Mouse (Mus musculus) heart, embryonic 14.5 days (tissue): ENCODE data around the gene Syde1. TPM values are rescaled to one million over a fixed set of nuclear protein-coding genes. Genes with fewer than 3 reads are reported as not detected.

Experiments used
- ATAC-seq: fragments of 200-750 bp; cut with Nextera tagmentation; 2 replicates; pipeline ENCODE4 v1.8.0; 2017; ENCODE audit warnings: low read depth, moderate TSS enrichment; ENCODE audit not compliant: insufficient number of reproducible peaks, insufficient read depth, low FRiP score
- H3K27ac ChIP-seq, 2 experiments: fragments of 200-500 bp in 1 of 2; fragments of 300-500 bp in 1 of 2; sonication (generic) in 1 of 2; replicated peaks in 1 of 2; 2 replicates each; pipeline ENCODE4 v1.5.1; 2012 to 2014; ENCODE audit warnings: low read depth in 2 of 2, low read length in 2 of 2, control low read depth in 1 of 2, mild to moderate bottlenecking in 1 of 2, mixed read lengths in 1 of 2; ENCODE audit not compliant: control insufficient read depth in 1 of 2, insufficient read depth in 1 of 2
- H3K27me3 ChIP-seq: fragments of 300-500 bp; sonication (generic); 2 replicates; pipeline ENCODE4 v1.6.1; 2014; ENCODE audit warnings: mild to moderate bottlenecking, low read length, control low read depth; ENCODE audit not compliant: control insufficient read depth, insufficient read depth
- H3K36me3 ChIP-seq: fragments of 300-500 bp; sonication (generic); 2 replicates; pipeline ENCODE4 v1.6.1; 2014; ENCODE audit warnings: mild to moderate bottlenecking, control low read depth, low read length, mixed read lengths; ENCODE audit not compliant: control insufficient read depth, insufficient read depth
- H3K4me1 ChIP-seq, 2 experiments: fragments of 200-500 bp in 1 of 2; fragments of 300-500 bp in 1 of 2; sonication (generic) in 1 of 2; 2 replicates each; pipeline ENCODE4 v1.6.1; 2012 to 2014; ENCODE audit warnings: low read length in 2 of 2, control low read depth in 1 of 2, mixed read lengths in 1 of 2; ENCODE audit not compliant: control insufficient read depth in 2 of 2, insufficient read depth in 2 of 2
- H3K4me2 ChIP-seq: fragments of 300-500 bp; sonication (generic); 2 replicates; pipeline ENCODE4 v1.6.1; 2014; ENCODE audit warnings: mild to moderate bottlenecking, low read length
- H3K4me3 ChIP-seq, 2 experiments: fragments of 200-500 bp in 1 of 2; fragments of 300-500 bp in 1 of 2; sonication (generic) in 1 of 2; 2 replicates each; pipeline ENCODE4 v1.5.1; 2012 to 2014; ENCODE audit warnings: low read length in 2 of 2, mild to moderate bottlenecking in 2 of 2, control low read depth in 1 of 2, low read depth in 1 of 2, moderate library complexity in 1 of 2; ENCODE audit not compliant: control insufficient read depth in 1 of 2, insufficient read depth in 1 of 2
- H3K9ac ChIP-seq: fragments of 300-500 bp; sonication (generic); 2 replicates; pipeline ENCODE4 v1.6.1; 2014; ENCODE audit warnings: mild to moderate bottlenecking, low read length
- H3K9me3 ChIP-seq: fragments of 300-500 bp; sonication (generic); 2 replicates; pipeline ENCODE4 v1.6.1; 2016; ENCODE audit warnings: low read length, control low read depth; ENCODE audit not compliant: control insufficient read depth
- WGBS: fragments of 180-500 bp; shearing (Covaris S2); extraction: QIAGEN DNeasy Blood & Tissue Kit; methylation state at CpG from one replicate; pipeline ENCODE4 v1.1.7; 2014; 5-methylcytosine and 5-hydroxymethylcytosine counted together
- polyA plus RNA-seq: library from polyadenylated mRNA; unstranded; fragments of >200 nt; fragmentation: Nextera tagmentation; extraction: Ambion mirVana; gene quantifications from 2 replicates; pipeline ENCODE4 v1.2.1, GENCODE M21; 2014

The Syde1 gene
- polyA plus RNA-seq, 1 experiment from 2014 or later: 15.6 TPM

GRCm38 (mm10) chr10:78569686-78570085, 22.1 kb downstream of the Syde1 start:
- Histone ChIP-seq H3K27ac (no peak overlapping the region), H3K9ac (no peak overlapping the region), H3K36me3 (no peaks in the 10 kb centered on the region), H3K27me3 (no peaks in the 10 kb centered on the region), H3K4me2 (no peak overlapping the region), H3K4me3 (no peak overlapping the region), H3K9me3 (no peaks in the 10 kb centered on the region), H3K4me1 (no peaks in the 10 kb centered on the region)
- no peak for ATAC-seq
- 42% methylated on average over 3 of the region's 3 CpGs for WGBS

- ATAC-seq: no peak
- no peak overlapping the region for H3K4me2 ChIP-seq
- no peaks in the 10 kb centered on the region for H3K36me3 ChIP-seq
- H3K9me3 ChIP-seq: no peaks in the 10 kb centered on the region
- H3K9ac ChIP-seq: no peak overlapping the region
- H3K27me3 ChIP-seq: no peaks in the 10 kb centered on the region
- H3K4me1 ChIP-seq: no peaks in the 10 kb centered on the region
- no peak overlapping the region for H3K27ac ChIP-seq
- WGBS: 73% methylated on average over 3 of the region's 3 CpGs
- no peak overlapping the region for H3K4me3 ChIP-seq
Observed at GRCm38 (mm10) chr10:78569191-78569590, 22.6 kb downstream of the Syde1 start.

DNA sequence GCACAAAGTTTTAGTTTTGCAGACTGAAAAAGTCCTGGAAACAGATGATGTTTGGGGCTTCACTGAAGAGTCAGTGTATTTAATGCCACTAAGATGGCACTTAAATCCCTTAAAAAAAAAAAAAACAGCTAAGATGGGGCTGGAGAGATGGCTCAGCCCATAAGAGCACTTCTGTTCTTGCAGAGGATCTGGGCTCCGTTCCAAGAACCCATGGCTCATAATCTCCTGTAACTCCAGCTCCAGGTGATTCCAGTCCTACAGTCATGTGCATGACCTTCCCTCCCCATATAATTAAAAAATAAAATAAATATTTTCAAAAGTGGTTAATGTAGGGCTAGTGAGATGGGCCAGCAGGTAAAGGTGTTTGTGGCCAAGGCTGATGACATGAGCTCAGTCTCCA, 26.7 kb downstream of the Syde1 start:
- WGBS: 79% methylated on average over 1 of the region's 1 CpGs
- no peaks in the 10 kb centered on the region for H3K27me3 ChIP-seq
- no peaks in the 10 kb centered on the region for H3K4me1 ChIP-seq
- no peaks in the 10 kb centered on the region for H3K9me3 ChIP-seq
- no peak overlapping the region for H3K9ac ChIP-seq
- H3K4me2 ChIP-seq: no peak overlapping the region
- no peak overlapping the region for H3K4me3 ChIP-seq
- H3K27ac ChIP-seq: no peak overlapping the region
- no peak for ATAC-seq
- H3K36me3 ChIP-seq: no peaks in the 10 kb centered on the region

GRCm38 (mm10) chr10:78540943-78541342, 50.8 kb downstream of the Syde1 start:
- no peak overlapping the region for H3K4me2 ChIP-seq
- H3K9me3 ChIP-seq: no peaks in the 10 kb centered on the region
- 65% methylated on average over 2 of the region's 2 CpGs for WGBS
- no peak overlapping the region for H3K9ac ChIP-seq
- H3K27me3 ChIP-seq: no peaks in the 10 kb centered on the region
- ATAC-seq: no peak
- no peak overlapping the region for H3K4me3 ChIP-seq
- H3K27ac ChIP-seq: no peak overlapping the region
- H3K4me1 ChIP-seq: no peaks in the 10 kb centered on the region
- no peaks in the 10 kb centered on the region for H3K36me3 ChIP-seq

Other genes with a start within 250 kb of the Syde1 start
- gene Agpat3, start 239.5 kb downstream of the Syde1 start, polyA plus RNA-seq: 61.2 and 66.0 TPM in 2 replicates
- 176 and 191 TPM in 2 replicates for gene Rrp1, start 178.9 kb downstream of the Syde1 start, polyA plus RNA-seq
- 123 and 124 TPM in 2 replicates for gene Cstb, start 166.3 kb downstream of the Syde1 start, polyA plus RNA-seq
- gene Pdxk, start 127.0 kb downstream of the Syde1 start, polyA plus RNA-seq: 4.0 and 4.5 TPM in 2 replicates
- gene Olfr1358, start 74.5 kb downstream of the Syde1 start, polyA plus RNA-seq: not detected in 2 replicates
- gene Ilvbl, start 17.6 kb downstream of the Syde1 start, polyA plus RNA-seq: 51.7 and 52.6 TPM in 2 replicates
- not detected in 2 replicates for gene Olfr1357, start 26.1 kb upstream of the Syde1 start, polyA plus RNA-seq
- not detected in 2 replicates for gene Casp14, start 126.3 kb upstream of the Syde1 start, polyA plus RNA-seq
- not detected in 2 replicates for gene Ccdc105, start 161.1 kb upstream of the Syde1 start, polyA plus RNA-seq
- gene Slc1a6, start 188.5 kb upstream of the Syde1 start, polyA plus RNA-seq: 0.12 and 0.16 TPM in 2 replicates